Mouse (Mus musculus): Measurements from ENCODE around the gene Mex3b.

DNA sequence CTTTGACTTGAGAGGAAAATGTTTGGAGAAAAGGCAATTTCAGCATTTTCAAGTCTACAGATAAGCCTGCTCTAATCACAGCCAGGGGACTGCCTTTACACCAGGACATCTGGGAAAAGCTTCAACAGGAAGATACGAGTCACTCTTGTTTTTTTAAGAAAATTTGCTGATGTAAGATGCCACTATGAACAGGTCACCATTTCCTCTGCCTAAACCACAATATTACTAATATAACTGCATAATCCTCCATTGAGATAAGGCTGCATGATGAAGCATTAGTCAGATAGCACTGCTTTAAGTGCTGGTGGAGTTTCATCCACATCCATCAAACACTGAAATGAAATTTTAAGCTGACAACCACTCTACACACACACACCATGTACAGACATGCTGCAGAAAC lies 27.2 kb downstream of the Mex3b start:
- no peak for TF ChIP-seq CTCF (IDR thresholded peaks at IDR 0.05; ENCODE audit: low read depth, low read length)
- TF ChIP-seq GATA2 (IDR thresholded peaks at IDR 0.05; ENCODE audit: borderline replicate concordance, low read depth, low read length): no peak
- no peak for TF ChIP-seq TAL1 (conservative IDR thresholded peaks at IDR 0.05; ENCODE audit: low read depth, low read length)
- TF ChIP-seq POLR2AphosphoS5 (IDR thresholded peaks at IDR 0.05; ENCODE audit: insufficient replicate concordance, low read depth, low read length): no peak

Data from G1E (cell line).